7 mouse cellular contexts compared by ENCODE assay signal in the genomic region with DNA sequence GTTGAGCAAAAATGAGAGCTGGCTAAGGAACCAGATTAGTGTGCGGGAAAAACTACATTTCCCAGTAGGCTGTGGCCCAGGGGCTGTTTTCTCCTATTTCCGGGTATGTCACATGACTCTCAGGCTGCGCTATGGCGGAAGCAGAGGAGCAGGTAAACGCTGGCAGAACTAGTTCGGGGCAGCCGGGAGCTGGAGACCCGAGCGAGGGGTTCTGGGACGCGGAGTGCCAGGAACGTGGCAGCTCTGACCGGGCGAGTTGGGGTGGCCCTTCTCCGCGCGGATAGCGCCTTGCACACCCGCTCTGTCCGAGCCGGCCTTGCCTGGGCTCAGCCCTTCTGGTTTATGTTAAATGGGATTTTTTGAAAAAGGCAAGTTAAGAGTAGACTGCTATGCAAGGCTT. TPM values are rescaled to one million over a fixed set of nuclear protein-coding genes. Genes with fewer than 3 reads are reported as not detected.
DNase-seq lines count a peak whose midpoint lies in the region; ATAC-seq lines count a peak whose summit lies in the region.

A gene (plus strand): TSS at position 102 of the 400 bp plus-strand sequence.

- no peaks in the 10 kb centered on the region for H3K27me3 ChIP-seq in intestine, embryonic 15.5 days (replicated peaks)
- no peaks in the 10 kb centered on the region for H3K27me3 ChIP-seq in midbrain, embryonic 10.5 days (ENCODE audit: low read depth, poor library complexity, severe bottlenecking)

- H3K36me3 ChIP-seq in intestine, embryonic 15.5 days = no peaks in the 10 kb centered on the region
- no peaks in the 10 kb centered on the region for H3K36me3 ChIP-seq in midbrain, embryonic 10.5 days

- 0 out of 2 replicates have a peak within 1 kb of the TSS, but pooled peaks have one; percentile 17 for H3K27ac ChIP-seq in intestine, embryonic 15.5 days
- H3K27ac ChIP-seq in midbrain, embryonic 10.5 days (replicated peaks) = peak within 1 kb of the TSS; percentile 88

- peak within 1 kb of the TSS; percentile 85 for H3K4me3 ChIP-seq in intestine, embryonic 15.5 days (replicated peaks)
- H3K4me3 ChIP-seq in midbrain, embryonic 10.5 days = peak within 1 kb of the TSS; percentile 91

- no peaks in the 10 kb centered on the region for H3K9me3 ChIP-seq in intestine, embryonic 15.5 days
- H3K9me3 ChIP-seq in midbrain, embryonic 10.5 days (replicated peaks) = no peaks in the 10 kb centered on the region

- peaks cover 3% of the 10 kb centered on the region; the same call in 1 of the 2 replicates for H3K4me1 ChIP-seq in intestine, embryonic 15.5 days (replicated peaks)
- H3K4me1 ChIP-seq in midbrain, embryonic 10.5 days = peaks cover 9% of the 10 kb centered on the region; the same call in 1 of the 2 replicates

- intact Hi-C loops in gastrocnemius, postnatal 36 days (cut with DNase I) = no loop called here
- intact Hi-C loops in left cerebral cortex, postnatal 25 days (cut with DNase I) = loop anchor here (5.0 kb wide), 1 partner anchor 95 kb away; no protein-coding TSS in a partner anchor

- peak within 1 kb of the TSS; percentile 86 for H3K9ac ChIP-seq in intestine, embryonic 15.5 days

- DNase-seq in adrenal gland, adult 2 months = peak; percentile 84
- peak; percentile 64 for DNase-seq in embryo, embryonic 11.5 days (ENCODE audit: low read depth, low spot score)
- peak; percentile 46 to 50 for DNase-seq in gastrocnemius, postnatal 36 days
- peak; percentile 83 to 92 for DNase-seq in left cerebral cortex, postnatal 25 days (ENCODE audit: low spot score in 2 of 2)
- peak; percentile 77 for DNase-seq in midbrain, embryonic 10.5 days (ENCODE audit: low spot score)
- peak; percentile 69 for DNase-seq in right cerebral cortex, postnatal 4 days

- ATAC-seq in intestine, embryonic 15.5 days = peak; percentile 99

- WGBS in intestine, embryonic 15.5 days = 0% methylated on average over 21 of the region's 21 CpGs
- WGBS in midbrain, embryonic 10.5 days = under 1% methylated on average over 21 of the region's 21 CpGs

- H3K4me2 ChIP-seq in intestine, embryonic 15.5 days (replicated peaks) = peak within 1 kb of the TSS; percentile 56

RNA-seq across cellular contexts. Expression of the gene that starts here (rescaled TPM):
- 10 to 100 TPM; 73.9 to 76.0 TPM for total RNA-seq in adrenal gland, adult 2 months (2021)
- 8.5 and 8.8 TPM in 2 replicates for polyA plus RNA-seq in adrenal gland, adult 2 months (2012; rRNA removed)
- total RNA-seq in gastrocnemius, postnatal 36 days (2021) = 10 to 100 TPM; 30.3 to 33.4 TPM
- polyA plus RNA-seq in intestine, embryonic 15.5 days (2015; fragmentation: Nextera tagmentation; extraction: Ambion mirVana) = 58.6 and 60.0 TPM in 2 replicates
- total RNA-seq in left cerebral cortex, postnatal 25 days (2021) = 100 to 1,000 TPM; 152 TPM
- polyA plus RNA-seq in midbrain, embryonic 10.5 days (2016; fragmentation: Nextera tagmentation; extraction: Ambion mirVana) = 67.1 and 81.5 TPM in 2 replicates

Comparison
In these comparisons a context has a peak if more than half of its experiments do, and no peak if none do; other contexts are left out.
1. Peak in every context shown above with its lines: DNase-seq, ATAC-seq, H3K4me3 ChIP-seq and H3K27ac ChIP-seq.